Mouse (Mus musculus): ENCODE measurements around the gene Syngr1. TPM values are rescaled to one million over a fixed set of nuclear protein-coding genes. Genes with fewer than 3 reads are reported as not detected.
A peak's percentile ranks its signal among the peaks of the same experiment; 100 is the strongest.

Syngr1 gene
- polyA plus RNA-seq, 1 experiment from 2014 or later = 64.6 TPM

DNA sequence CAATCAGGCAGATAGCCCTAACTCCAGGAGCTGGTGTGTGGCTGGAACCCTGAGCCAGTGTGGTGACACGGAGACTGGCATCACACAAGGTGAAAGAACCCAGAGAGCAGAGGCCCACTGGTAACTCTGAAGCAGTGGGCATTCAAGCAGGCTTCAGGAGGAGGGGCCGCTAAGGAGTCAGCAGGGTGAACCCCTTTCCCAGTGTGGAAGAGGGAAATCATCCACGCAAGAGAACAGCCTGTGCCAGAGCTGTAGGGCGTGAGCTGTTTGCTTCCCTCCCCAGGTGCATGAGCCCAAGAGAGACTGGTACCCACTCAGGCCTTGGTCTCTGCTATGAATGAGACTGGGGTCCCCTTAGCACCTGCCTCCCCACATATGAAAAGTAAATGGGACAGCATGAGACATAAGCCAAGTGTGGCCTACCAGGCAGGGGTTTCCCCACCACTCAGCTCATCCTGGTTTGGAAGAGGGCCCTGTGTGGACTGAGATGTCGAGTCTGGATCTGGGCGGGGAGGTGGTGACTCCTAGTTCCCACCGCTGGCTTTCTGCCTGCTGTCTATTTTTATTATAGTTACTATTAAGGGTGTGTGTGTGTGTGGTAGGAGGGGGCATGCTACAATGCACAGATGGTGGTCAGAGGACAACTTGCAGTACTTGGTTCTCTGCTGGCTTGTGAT is 18.4 kb upstream of the Syngr1 start:
- 76% methylated on average over 7 of the region's 7 CpGs for WGBS
- no peaks in the 10 kb centered on the region for H3K27me3 ChIP-seq (replicated peaks)
- peaks cover 14% of the 10 kb centered on the region for H3K36me3 ChIP-seq
- H3K9me3 ChIP-seq (replicated peaks) = no peaks in the 10 kb centered on the region
- no peak overlapping the region for H3K9ac ChIP-seq (replicated peaks)
- ATAC-seq (ENCODE audit: low FRiP score) = no peak
- no peak overlapping the region for H3K4me3 ChIP-seq (replicated peaks)
- no peaks in the 10 kb centered on the region for H3K4me1 ChIP-seq
- no peak overlapping the region for H3K4me2 ChIP-seq
- no peak overlapping the region for H3K27ac ChIP-seq (replicated peaks)

DNA sequence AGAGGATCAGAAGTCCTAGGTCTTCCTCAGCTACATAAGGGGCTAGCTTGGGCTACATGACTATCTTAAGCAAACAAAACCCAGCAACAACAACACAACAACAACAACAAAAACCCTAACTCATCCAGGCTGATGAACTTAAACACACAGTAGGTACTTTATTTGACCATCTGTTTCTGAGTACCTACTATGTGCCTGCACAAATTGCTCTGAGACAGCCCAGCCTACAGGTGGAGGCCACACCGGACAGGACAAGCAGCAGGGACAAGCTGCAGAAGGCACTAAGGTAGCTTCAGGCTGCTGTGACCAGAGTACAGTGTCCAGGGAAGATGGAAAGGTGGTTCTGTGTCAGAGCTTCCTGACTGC is 17.9 kb upstream of the Syngr1 start:
- WGBS = 91% methylated on average over 1 of the region's 1 CpGs
- Histone ChIP-seq H3K4me1 (no peaks in the 10 kb centered on the region), H3K4me3 (replicated peaks) (no peak overlapping the region), H3K9me3 (replicated peaks) (no peaks in the 10 kb centered on the region), H3K27ac (replicated peaks) (no peak overlapping the region), H3K27me3 (replicated peaks) (no peaks in the 10 kb centered on the region), H3K9ac (replicated peaks) (no peak overlapping the region), H3K36me3 (peaks cover 19% of the 10 kb centered on the region), H3K4me2 (no peak overlapping the region)
- no peak for ATAC-seq (ENCODE audit: low FRiP score)

GRCm38 (mm10) chr15:80074663-80075373 is 16.3 kb upstream of the Syngr1 start:
- WGBS = 69% methylated on average over 6 of the region's 6 CpGs
- no peak for ATAC-seq (ENCODE audit: low FRiP score)
- H3K9ac ChIP-seq (replicated peaks) = no peak overlapping the region
- H3K27ac ChIP-seq (replicated peaks) = no peak overlapping the region
- H3K9me3 ChIP-seq (replicated peaks) = no peaks in the 10 kb centered on the region
- H3K36me3 ChIP-seq = peaks cover 34% of the 10 kb centered on the region
- H3K4me3 ChIP-seq (replicated peaks) = no peak overlapping the region
- no peaks in the 10 kb centered on the region for H3K27me3 ChIP-seq (replicated peaks)
- H3K4me2 ChIP-seq = no peak overlapping the region
- peaks cover 3% of the 10 kb centered on the region for H3K4me1 ChIP-seq

DNA sequence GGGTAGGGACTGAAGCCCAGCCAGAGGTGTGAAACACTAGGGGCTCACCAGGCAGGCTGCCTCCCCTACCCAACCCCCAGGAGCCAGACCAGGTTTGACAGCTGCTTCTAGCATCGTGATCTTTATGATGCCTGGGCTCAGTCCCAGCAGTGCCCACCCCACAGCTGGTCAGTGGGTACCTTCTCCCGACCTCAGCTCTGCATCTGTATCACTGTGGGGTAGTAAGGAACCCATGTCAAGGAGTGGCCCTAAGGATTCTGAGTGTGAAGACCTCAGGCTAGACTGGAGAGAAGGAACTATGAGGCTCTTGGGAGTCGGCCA is 15.8 kb upstream of the Syngr1 start:
- peaks cover 39% of the 10 kb centered on the region for H3K36me3 ChIP-seq
- H3K27ac ChIP-seq (replicated peaks) = 0 out of 2 replicates have a peak overlapping the region, but pooled peaks have one; percentile 29
- H3K4me3 ChIP-seq (replicated peaks) = no peak overlapping the region
- H3K27me3 ChIP-seq (replicated peaks) = no peaks in the 10 kb centered on the region
- H3K9me3 ChIP-seq (replicated peaks) = no peaks in the 10 kb centered on the region
- H3K4me1 ChIP-seq = peaks cover 8% of the 10 kb centered on the region
- H3K9ac ChIP-seq (replicated peaks) = no peak overlapping the region
- ATAC-seq (ENCODE audit: low FRiP score) = no peak
- 34% methylated on average over 3 of the region's 3 CpGs for WGBS
- H3K4me2 ChIP-seq = no peak overlapping the region

DNA sequence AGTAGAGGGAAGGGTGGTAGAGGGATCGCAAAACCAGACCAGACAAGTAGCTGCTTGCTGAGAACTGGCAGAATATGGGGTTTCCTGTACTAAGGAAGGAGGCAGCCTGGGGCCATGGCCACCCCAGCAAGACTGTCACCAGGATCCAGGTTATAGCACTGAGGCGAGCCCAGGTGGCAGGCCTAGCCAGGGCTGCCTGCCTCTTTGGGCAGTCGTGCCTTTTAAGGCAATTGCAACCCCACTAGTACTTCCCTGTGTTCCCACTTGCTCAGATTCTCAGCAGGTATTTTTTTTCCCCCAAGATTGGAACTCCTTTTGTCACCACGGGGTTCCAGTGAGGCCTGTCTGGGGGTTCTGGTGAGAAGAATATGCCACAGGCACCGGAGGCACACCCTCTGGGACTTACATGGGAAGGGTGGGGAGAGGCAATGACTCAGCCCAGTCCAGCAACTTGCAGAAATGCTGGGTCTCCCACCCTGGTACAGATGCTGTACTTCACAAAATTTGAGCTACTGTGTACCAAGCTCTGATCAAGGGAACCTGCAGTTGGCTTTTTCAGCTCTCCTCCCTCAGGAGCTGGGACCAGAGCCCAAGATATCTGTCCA is 15.3 kb upstream of the Syngr1 start:
- Histone ChIP-seq H3K4me2 (no peak overlapping the region), H3K4me3 (replicated peaks) (no peak overlapping the region), H3K36me3 (peaks cover 44% of the 10 kb centered on the region), H3K27me3 (replicated peaks) (no peaks in the 10 kb centered on the region), H3K9me3 (replicated peaks) (no peaks in the 10 kb centered on the region), H3K9ac (replicated peaks) (no peak overlapping the region), H3K27ac (replicated peaks) (0 out of 2 replicates have a peak overlapping the region, but pooled peaks have one; percentile 29), H3K4me1 (peaks cover 13% of the 10 kb centered on the region)
- 34% methylated on average over 5 of the region's 5 CpGs for WGBS
- no peak for ATAC-seq (ENCODE audit: low FRiP score)

DNA sequence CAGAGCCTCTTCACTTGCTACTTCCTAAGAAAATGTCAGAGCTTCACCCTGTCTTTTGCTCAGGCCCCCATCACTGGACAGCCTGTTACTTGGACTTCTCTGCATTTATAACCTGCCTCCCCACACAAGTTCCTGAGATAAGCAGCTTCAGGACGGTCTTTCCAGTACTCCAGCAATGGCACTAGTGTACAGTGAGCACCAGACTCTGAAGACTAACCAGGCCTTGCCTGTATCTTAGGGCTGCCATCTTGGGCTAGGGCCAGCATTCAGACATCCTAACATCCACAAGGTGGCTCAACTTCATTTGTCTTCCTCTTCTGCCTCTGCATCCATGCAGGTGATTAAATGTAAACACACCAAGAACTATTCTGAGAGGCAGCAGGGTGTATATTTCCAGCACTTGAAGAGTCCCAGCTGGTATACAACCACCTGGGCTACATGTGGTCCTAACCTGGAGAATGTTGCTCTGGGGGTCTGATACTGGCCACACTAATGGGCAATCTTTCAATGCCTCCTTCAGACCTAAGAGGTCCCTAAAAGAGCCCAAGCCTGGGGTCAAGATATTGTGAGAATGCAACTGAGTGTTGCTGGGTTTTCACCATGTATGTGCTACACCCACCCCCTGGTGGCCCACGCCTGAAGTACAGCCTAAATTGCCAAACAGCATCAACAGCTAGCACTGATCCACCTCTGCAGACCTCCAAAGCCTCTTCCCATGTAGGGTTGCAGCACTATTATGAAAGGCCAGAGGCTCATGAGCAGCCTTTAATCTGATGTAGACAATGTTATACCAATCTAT is 14.6 kb upstream of the Syngr1 start:
- H3K27me3 ChIP-seq (replicated peaks) = no peaks in the 10 kb centered on the region
- peaks cover 50% of the 10 kb centered on the region for H3K36me3 ChIP-seq
- peak overlapping the region; percentile 19; the same call in 1 of the 2 replicates for H3K27ac ChIP-seq (replicated peaks)
- peak; percentile 21; the same call in 1 of the 2 replicates for ATAC-seq (ENCODE audit: low FRiP score)
- H3K9ac ChIP-seq (replicated peaks) = 0 out of 2 replicates have a peak overlapping the region, but pooled peaks have one; percentile 10
- H3K4me3 ChIP-seq (replicated peaks) = no peak overlapping the region
- WGBS = 9% methylated on average over 2 of the region's 2 CpGs
- peaks cover 20% of the 10 kb centered on the region for H3K4me1 ChIP-seq
- no peak overlapping the region for H3K4me2 ChIP-seq
- no peaks in the 10 kb centered on the region for H3K9me3 ChIP-seq (replicated peaks)

GRCm38 (mm10) chr15:80078058-80078814 is 12.9 kb upstream of the Syngr1 start:
- no peak overlapping the region for H3K9ac ChIP-seq (replicated peaks)
- H3K9me3 ChIP-seq (replicated peaks) = no peaks in the 10 kb centered on the region
- H3K36me3 ChIP-seq = peaks cover 55% of the 10 kb centered on the region
- WGBS = 76% methylated on average over 11 of the region's 11 CpGs
- H3K4me2 ChIP-seq = no peak overlapping the region
- H3K4me1 ChIP-seq = peaks cover 30% of the 10 kb centered on the region
- H3K27ac ChIP-seq (replicated peaks) = no peak overlapping the region
- no peaks in the 10 kb centered on the region for H3K27me3 ChIP-seq (replicated peaks)
- ATAC-seq (ENCODE audit: low FRiP score) = no peak
- H3K4me3 ChIP-seq (replicated peaks) = no peak overlapping the region

- Histone ChIP-seq H3K36me3 (peaks cover 55% of the 10 kb centered on the region), H3K27me3 (replicated peaks) (no peaks in the 10 kb centered on the region), H3K9me3 (replicated peaks) (no peaks in the 10 kb centered on the region), H3K4me1 (peaks cover 30% of the 10 kb centered on the region), H3K4me2 (no peak overlapping the region), H3K4me3 (replicated peaks) (no peak overlapping the region), H3K27ac (replicated peaks) (no peak overlapping the region), H3K9ac (replicated peaks) (no peak overlapping the region)
- ATAC-seq (ENCODE audit: low FRiP score) = no peak
- WGBS = 94% methylated on average over 5 of the region's 5 CpGs
These were observed 11.9 kb upstream of the Syngr1 start for GRCm38 (mm10) chr15:80079129-80079668.

DNA sequence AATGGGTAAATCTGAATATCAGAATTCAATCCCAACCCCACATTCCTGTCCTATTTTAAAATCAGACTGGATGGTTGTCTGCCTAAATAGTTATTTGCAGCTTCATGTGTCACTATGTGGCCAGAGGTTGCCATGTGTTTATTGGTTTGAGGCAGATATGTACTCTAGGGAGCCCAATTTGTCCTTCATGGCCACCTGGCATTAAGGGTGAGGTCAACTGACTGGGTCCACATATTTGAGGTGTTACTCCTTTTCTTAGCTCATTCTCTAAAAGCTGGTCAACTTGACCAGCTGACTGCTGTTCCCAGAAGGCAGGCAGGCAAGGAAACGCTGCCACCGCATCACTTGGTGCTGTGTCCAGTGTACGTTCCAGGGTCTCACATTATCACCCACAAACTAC is 11.2 kb upstream of the Syngr1 start:
- peaks cover 30% of the 10 kb centered on the region for H3K4me1 ChIP-seq
- H3K27ac ChIP-seq (replicated peaks) = no peak overlapping the region
- WGBS = 78% methylated on average over 3 of the region's 3 CpGs
- no peaks in the 10 kb centered on the region for H3K27me3 ChIP-seq (replicated peaks)
- H3K9me3 ChIP-seq (replicated peaks) = no peaks in the 10 kb centered on the region
- no peak overlapping the region for H3K4me2 ChIP-seq
- ATAC-seq (ENCODE audit: low FRiP score) = no peak
- no peak overlapping the region for H3K4me3 ChIP-seq (replicated peaks)
- no peak overlapping the region for H3K9ac ChIP-seq (replicated peaks)
- peaks cover 55% of the 10 kb centered on the region for H3K36me3 ChIP-seq

DNA sequence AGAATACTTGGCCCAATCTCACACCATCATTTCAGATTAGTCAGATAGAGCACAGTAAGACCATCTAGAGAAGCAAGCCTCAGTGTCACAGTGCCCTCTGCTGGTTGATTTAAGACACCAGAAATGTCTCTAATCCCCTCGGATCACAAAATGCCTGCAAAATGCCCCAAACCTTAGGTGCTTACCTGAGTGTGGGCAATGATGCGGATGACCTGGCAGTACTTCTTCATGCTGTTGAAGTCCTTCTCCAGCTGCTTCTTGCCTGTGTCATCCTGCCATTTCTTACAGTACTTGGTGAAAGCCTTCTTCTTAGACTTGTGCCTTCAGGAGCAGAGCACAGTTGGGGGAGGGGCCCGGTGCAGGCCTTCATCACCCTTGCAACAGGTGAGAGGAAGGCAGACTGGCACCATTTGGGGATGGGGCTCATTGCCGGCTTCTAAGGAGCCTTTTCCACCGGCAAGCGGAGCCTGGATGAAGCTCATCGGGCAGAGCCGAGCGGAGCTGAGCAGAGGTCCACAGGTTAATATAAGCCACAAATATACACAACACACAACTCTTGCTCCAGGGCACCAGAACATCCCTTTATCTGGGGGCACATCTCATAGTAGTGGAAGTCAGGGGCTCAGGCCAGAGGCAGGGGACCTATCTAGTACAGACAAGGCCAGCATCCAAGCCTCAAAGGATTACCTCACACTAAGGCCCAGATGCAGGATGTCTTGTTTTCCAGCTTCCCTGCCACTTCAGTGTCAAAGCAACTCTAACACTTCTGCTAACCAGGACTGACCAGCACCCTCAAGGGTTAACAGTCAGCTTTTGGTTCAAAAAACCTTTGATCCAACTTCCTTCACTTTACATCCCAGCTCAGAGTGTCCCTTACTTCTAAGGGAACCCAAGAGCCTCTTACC is 10.2 kb upstream of the Syngr1 start:
- H3K4me3 ChIP-seq (replicated peaks) = peak overlapping the region; percentile 78

More for the DNA sequence above, 10.2 kb upstream of the Syngr1 start:
- 55% methylated on average over 9 of the region's 9 CpGs for WGBS
- Histone ChIP-seq H3K9ac (replicated peaks) (peak overlapping the region; percentile 90), H3K36me3 (peaks cover 55% of the 10 kb centered on the region), H3K9me3 (replicated peaks) (no peaks in the 10 kb centered on the region), H3K4me1 (peaks cover 30% of the 10 kb centered on the region), H3K4me2 (peak overlapping the region; percentile 77), H3K27ac (replicated peaks) (0 out of 2 replicates have a peak overlapping the region, but pooled peaks have one; percentile 43), H3K27me3 (replicated peaks) (no peaks in the 10 kb centered on the region)
- ATAC-seq (ENCODE audit: low FRiP score) = no peak

Data from neural tube, embryonic 15.5 days (tissue).